Mouse (Mus musculus) olfactory bulb, adult 2 months (tissue): Measurements from ENCODE around the gene Ptprf.

Experiments
- CTCF ChIP-seq: fragments of 200-500 bp; IDR thresholded peaks from 2 replicates; pipeline ENCODE4 v1.5.1; 2012; ENCODE audit warnings: low read depth, mild to moderate bottlenecking, low read length, moderate library complexity; ENCODE audit not compliant: insufficient read depth
- POLR2A ChIP-seq: fragments of 200-500 bp; IDR thresholded peaks from 2 replicates; pipeline ENCODE4 v1.6.1; 2012; ENCODE audit warnings: mild to moderate bottlenecking, low read depth, low read length, moderate library complexity; ENCODE audit not compliant: insufficient read depth

DNA sequence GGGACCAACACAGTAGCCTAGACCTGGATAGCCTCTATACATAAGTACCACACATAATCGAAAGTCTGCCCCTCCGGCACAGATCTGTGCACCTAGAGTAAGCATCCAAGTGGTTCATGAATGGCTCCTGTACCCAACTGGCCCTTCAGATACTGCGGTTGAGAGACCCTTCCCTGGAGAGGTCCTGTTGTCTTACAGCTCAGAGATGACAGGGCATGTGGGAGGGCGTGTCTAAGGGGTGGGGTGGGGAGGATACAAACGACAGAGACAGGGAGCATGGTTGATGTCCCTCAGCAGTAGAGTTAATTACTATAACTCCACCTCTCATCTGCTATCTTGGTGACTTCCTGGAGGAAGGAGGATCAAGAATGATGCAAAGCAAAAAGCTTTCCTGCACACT is 29.9 kb downstream of the Ptprf start:
- TF ChIP-seq CTCF = no peak
- TF ChIP-seq POLR2A = no peak
